Mouse (Mus musculus): ENCODE data around the gene 2010109A12Rik. TPM values are rescaled to one million over a fixed set of nuclear protein-coding genes. Genes with fewer than 3 reads are reported as not detected.

Gene 2010109A12Rik
- total RNA-seq, 2 experiments from 2014 or later = 1.9 to 2.4 TPM

GRCm38 (mm10) chr5:93231721-93232120, 25.4 kb downstream of the 2010109A12Rik start:
- no peak for DNase-seq

DNA sequence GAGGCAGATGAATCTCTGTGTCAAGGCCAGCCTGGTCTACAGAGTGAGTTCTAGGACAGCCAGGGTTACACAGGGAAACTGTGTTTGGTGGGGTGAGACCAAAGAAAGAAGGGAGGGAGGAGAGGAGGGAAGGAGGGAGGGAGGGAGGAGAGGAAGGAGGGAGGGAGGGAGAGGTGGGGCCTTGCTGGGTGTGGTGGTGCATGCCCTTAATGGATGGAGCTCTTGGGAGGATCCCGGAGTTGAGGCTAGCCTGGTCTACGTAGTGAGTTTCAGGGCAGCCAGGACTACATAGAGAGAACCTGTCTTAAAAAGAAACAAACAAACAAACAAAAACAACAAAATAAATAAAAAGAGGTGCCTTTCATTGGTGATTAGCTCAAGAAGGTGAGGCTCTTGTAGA, 26.5 kb downstream of the 2010109A12Rik start:
- no peak for DNase-seq

GRCm38 (mm10) chr5:93234130-93234529, 27.8 kb downstream of the 2010109A12Rik start:
- DNase-seq = no peak

DNA sequence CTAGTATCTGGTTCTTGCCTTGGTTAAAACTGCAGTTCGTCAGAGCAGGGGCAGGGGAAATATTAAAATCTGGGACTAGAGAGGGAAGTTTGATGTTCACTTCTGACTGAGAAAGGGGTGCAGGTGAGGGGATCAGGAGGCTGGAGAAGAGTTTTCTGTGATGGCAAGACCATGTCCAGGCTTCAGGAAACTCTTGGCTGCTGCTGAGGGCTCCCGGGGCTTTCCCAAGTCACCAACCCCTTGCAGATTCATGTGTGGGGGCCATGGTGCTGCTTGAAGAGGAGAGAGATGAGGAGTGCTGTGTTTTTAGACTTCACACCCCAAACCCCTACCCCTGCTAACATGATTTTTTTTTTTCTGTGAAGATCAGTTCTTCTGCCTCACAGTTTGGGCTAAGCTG, 28.3 kb downstream of the 2010109A12Rik start:
- no peak for DNase-seq

GRCm38 (mm10) chr5:93235888-93236287, 29.6 kb downstream of the 2010109A12Rik start:
- DNase-seq = peak; percentile 82 to 85

DNA sequence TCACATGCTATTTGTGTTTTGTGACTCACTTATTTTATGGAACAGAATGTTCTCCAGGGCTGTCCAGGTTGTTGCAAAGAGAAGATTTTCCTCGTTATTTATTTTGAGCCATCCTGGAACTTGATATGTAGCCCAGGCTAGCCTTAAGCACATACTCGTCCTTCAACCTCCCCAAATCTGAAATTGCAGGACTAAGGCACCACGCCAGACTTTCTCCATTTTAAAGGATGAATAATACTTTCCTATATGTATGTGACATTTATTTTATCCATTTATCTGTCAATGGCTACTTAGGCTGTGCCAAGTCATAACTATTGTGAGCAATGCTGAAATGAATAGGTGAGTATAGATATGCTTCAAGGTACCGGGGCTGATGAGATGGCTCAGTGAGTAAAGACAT, 30.2 kb downstream of the 2010109A12Rik start:
- DNase-seq = no peak

DNA sequence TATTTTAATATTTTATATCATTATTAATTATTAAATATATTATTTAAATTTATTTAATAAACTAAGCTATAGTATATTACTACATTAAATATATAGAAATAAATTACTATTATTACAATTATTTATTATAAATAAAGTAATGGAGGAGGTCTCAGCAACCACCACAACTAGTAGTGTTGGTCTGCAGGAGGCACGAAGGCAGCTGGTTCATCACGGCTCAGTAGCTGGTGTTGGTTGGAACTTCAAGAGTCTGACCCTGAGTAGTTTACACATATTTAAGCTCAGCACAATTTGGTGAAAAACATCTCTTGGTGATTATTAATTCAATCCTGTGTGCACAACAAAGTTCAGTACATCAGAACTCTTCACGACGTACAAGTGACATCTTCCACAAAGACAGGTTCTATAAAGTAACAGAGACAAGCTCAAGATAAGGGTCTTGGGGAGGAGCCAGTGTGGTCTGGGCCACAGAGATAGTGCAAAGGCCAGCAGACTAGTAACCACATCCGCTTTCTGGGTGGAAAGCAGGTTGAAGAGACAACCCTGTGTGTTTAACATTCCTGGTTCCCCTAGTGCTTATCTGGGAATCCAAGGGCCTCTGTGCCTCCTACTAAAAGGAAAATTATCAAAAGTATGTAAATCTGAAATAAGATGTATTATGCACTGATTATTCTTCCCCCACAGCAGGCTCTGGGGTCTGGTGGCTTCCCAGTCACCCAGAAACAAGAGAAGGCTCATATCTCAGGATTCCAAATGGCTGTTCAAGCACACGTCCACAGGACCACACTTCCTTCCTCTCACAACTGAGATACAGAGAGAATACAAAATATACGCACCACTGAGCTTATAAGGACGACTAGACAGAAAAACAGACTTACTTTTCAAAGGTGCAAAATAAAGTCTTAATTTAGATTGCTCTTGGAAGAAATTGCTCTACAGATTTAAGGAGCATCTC, 33.5 kb downstream of the 2010109A12Rik start:
- no peak for DNase-seq

DNA sequence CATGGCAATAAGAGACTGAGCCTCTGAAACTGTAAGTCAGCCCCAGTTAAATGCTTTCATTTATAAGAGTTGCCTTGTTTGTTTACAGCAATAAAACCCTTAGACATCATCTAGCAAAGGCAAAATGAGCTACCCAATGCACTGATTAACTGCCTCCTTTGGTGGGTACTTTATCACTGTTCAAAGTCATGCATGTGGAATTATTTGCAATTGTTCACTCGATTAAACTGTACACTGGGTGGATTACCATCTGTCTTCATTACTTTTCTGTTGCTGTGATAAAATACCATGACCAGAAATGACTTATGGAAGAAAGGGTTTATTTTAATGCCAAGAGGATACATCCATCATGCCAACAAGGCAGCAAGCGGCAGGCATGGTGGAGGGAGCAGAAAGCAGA, 39.0 kb downstream of the 2010109A12Rik start:
- no peak for DNase-seq

DNA sequence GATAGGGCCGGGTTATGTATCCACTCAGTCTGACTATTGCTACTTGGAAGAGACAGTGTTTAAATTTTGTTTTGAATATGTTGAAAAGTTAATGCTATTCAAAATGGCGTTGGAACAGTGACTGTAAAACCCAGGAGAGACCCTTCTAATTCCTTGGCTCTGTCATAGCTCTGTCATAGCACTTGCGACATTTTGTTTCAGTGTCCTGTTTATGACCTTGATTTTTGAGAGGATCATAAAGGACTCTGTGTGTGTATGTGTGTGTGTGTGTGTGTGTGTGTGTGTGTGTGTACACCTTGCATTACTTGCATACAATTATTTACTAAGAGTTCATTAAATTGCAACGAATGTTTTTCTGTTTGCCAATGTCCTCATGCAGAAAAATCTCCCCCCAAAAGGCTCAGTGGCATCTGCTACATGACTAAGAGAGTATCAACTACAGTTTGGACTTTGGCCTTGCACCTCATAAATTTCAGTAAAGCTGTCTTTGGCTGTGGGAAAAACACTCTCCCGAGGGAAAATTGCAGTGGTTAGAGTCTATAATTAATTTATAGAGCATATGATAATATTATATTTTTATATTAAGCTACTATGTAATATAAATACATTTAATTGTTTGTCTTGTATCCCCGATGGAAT, 43.7 kb downstream of the 2010109A12Rik start:
- DNase-seq = no peak

GRCm38 (mm10) chr5:93251001-93251760, 44.9 kb downstream of the 2010109A12Rik start:
- no peak for DNase-seq

- no peak for DNase-seq
Observed at GRCm38 (mm10) chr5:93255759-93256265, 49.5 kb downstream of the 2010109A12Rik start.

- no peak for DNase-seq
Observed at GRCm38 (mm10) chr5:93256820-93257405, 50.6 kb downstream of the 2010109A12Rik start.

GRCm38 (mm10) chr5:93259349-93259748, 53.0 kb downstream of the 2010109A12Rik start:
- DNase-seq = no peak

- no peak for DNase-seq
Observed at GRCm38 (mm10) chr5:93260983-93261382, 54.7 kb downstream of the 2010109A12Rik start.

GRCm38 (mm10) chr5:93262751-93263150, 56.4 kb downstream of the 2010109A12Rik start:
- DNase-seq = no peak

Other genes with a start within 250 kb of the 2010109A12Rik start
- gene Sowahb, start 161.5 kb upstream of the 2010109A12Rik start, total RNA-seq (2021) = 1 to 10 TPM; 1.7 to 2.0 TPM
- gene Sept11, start 113.1 kb upstream of the 2010109A12Rik start, total RNA-seq (2021) = 100 to 1,000 TPM; 102 to 114 TPM
- gene Ccni, start within 50 bp of the 2010109A12Rik start, total RNA-seq (2021) = 100 to 1,000 TPM; 261 to 273 TPM
- 10 to 100 TPM; 49.1 to 54.8 TPM for gene Ccng2, start 60.7 kb downstream of the 2010109A12Rik start, total RNA-seq (2021)

Measured in layer of hippocampus, postnatal 36 days (tissue).